Mouse (Mus musculus) midbrain, embryonic 15.5 days (tissue): ENCODE results near the gene S100a13. TPM values are rescaled to one million over a fixed set of nuclear protein-coding genes. Genes with fewer than 3 reads are reported as not detected.

Experiments
- ATAC-seq: fragments of 200-750 bp; cut with Nextera tagmentation; replicated peaks from 2 replicates; pipeline ENCODE4 v1.8.0; 2017; ENCODE audit warnings: moderate TSS enrichment
- H3K27ac ChIP-seq: fragments of 300-500 bp; sonication (generic); 2 replicates; pipeline ENCODE4 v1.5.1; 2015; ENCODE audit warnings: mild to moderate bottlenecking, inconsistent platforms
- H3K27me3 ChIP-seq: fragments of 300-500 bp; sonication (generic); replicated peaks from 2 replicates; pipeline ENCODE4 v1.6.1; 2015; ENCODE audit warnings: inconsistent platforms
- H3K36me3 ChIP-seq: fragments of 300-500 bp; sonication (generic); replicated peaks from 2 replicates; pipeline ENCODE4 v1.6.1; 2015; ENCODE audit warnings: inconsistent platforms
- H3K4me1 ChIP-seq: fragments of 300-500 bp; sonication (generic); 2 replicates; pipeline ENCODE4 v1.6.1; 2015; ENCODE audit warnings: inconsistent platforms
- H3K4me2 ChIP-seq: fragments of 300-500 bp; sonication (generic); 2 replicates; pipeline ENCODE4 v1.6.1; 2015; ENCODE audit warnings: inconsistent platforms, mild to moderate bottlenecking, moderate library complexity
- H3K4me3 ChIP-seq: fragments of 300-500 bp; sonication (generic); 2 replicates; pipeline ENCODE4 v1.5.1; 2015; ENCODE audit warnings: mild to moderate bottlenecking, inconsistent platforms
- H3K9ac ChIP-seq: fragments of 300-500 bp; sonication (generic); 2 replicates; pipeline ENCODE4 v1.6.1; 2015; ENCODE audit warnings: mild to moderate bottlenecking, inconsistent platforms
- H3K9me3 ChIP-seq: fragments of 300-500 bp; sonication (generic); 2 replicates; pipeline ENCODE4 v1.6.1; 2016; ENCODE audit warnings: inconsistent platforms
- WGBS: fragments of 180-500 bp; shearing (Covaris S2); methylation state at CpG from one replicate; pipeline ENCODE4 v1.1.7; 2015; ENCODE audit warnings: mixed read lengths; 5-methylcytosine and 5-hydroxymethylcytosine counted together
- polyA plus RNA-seq: library from polyadenylated mRNA; unstranded; fragments of >200 nt; fragmentation: Nextera tagmentation; extraction: Ambion mirVana; gene quantifications from 2 replicates; pipeline ENCODE4 v1.2.1, GENCODE M21; 2015

The S100a13 gene
- polyA plus RNA-seq, 1 experiment from 2014 or later: 7.0 TPM

DNA sequence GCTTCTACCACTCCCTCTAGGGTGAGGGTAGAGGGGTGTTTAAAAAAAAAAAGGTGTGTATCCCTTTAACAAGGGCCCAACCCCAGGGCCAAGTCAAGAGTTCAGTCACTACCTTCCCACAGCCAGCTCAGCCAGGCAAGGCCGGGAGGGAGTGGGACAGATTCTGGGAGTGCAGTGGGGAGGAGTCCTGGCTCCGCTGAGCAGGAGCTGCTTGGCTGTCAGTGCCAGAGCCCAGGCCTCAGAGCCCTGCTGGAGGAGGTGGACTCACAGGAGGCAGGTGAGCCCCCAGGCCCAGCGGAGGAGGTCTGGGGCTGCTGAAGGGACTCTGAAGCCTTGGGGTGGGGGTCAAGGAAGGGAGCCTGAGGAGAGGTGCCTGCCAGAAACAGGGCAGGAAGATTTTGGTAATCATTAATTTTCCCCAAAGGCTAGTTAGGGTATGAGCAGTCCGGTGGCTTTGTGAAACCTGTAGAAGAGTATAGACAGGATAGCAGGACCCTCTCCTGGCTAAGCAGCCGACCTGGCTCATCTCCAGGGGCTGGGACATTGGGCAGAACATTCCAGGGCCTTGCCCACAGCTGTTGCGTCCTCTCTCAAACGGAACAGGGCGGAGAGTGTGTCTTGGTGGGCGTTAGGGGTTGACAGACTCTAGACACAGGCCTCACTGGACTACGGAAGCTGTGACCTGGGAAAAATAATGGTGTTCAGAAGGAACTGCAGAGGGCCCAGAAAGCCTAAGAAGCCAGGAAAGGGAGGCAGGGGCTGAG, 23.1 kb downstream of the S100a13 start, which contains the start of gene S100a16:
Gene S100a16, plus strand, starts transcription at position 114 of the 764 bp plus-strand sequence.
- Histone ChIP-seq H3K4me1 (peaks cover 9% of the 10 kb centered on the region), H3K27ac (no peak within 1 kb of the TSS), H3K4me3 (no peak within 1 kb of the TSS), H3K4me2 (no peak within 1 kb of the TSS), H3K9ac (no peak within 1 kb of the TSS), H3K9me3 (no peaks in the 10 kb centered on the region), H3K27me3 (no peaks in the 10 kb centered on the region), H3K36me3 (no peaks in the 10 kb centered on the region)
- no peak for ATAC-seq
- 50% methylated on average over 10 of the region's 10 CpGs for WGBS

DNA sequence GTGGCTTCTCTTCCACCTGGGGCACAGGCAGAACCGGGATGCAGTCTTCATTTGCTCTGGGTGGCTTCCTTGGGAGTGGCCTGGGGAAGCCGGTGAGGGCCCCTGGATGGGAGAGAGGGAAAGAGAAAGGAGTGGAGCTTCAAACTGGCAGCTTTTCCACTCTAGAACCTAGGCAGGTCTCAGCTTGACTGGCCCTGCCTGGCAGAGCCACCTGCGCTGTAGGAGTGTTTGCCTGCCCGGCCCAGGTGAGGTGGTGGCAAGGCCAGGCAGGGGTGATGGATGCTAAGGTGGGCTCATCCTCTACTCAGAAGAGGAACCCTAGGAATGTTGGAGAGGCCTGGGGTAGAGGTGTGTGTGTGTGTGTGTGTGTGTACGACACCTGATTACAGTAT, 23.7 kb downstream of the S100a13 start:
- Histone ChIP-seq H3K9me3 (no peaks in the 10 kb centered on the region), H3K27ac (no peak overlapping the region), H3K4me1 (peaks cover 9% of the 10 kb centered on the region), H3K9ac (no peak overlapping the region), H3K27me3 (no peaks in the 10 kb centered on the region), H3K4me2 (no peak overlapping the region), H3K36me3 (no peaks in the 10 kb centered on the region), H3K4me3 (no peak overlapping the region)
- 87% methylated on average over 5 of the region's 5 CpGs for WGBS
- ATAC-seq: no peak

DNA sequence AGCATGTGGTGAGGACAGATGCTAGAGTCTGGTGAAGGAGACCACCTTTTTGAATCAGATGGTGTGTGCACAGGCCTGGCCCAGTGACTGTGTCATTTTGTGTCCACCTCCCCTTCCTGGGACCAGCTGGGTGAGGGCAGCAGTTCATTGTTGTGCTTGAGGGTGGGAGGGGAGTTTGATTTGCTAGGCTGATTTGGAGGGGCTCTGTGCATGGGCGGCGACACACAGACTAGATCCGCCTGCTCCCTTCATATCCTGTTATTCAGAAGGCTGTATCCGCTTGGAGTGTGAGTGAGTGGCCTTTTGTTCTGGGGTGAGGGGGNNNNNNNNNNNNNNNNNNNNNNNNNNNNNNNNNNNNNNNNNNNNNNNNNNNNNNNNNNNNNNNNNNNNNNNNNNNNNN, 26.7 kb downstream of the S100a13 start:
- no peaks in the 10 kb centered on the region for H3K36me3 ChIP-seq
- H3K9ac ChIP-seq: no peak overlapping the region
- H3K4me3 ChIP-seq: no peak overlapping the region
- WGBS: 16% methylated on average over 4 of the region's 4 CpGs
- peaks cover 9% of the 10 kb centered on the region for H3K4me1 ChIP-seq
- no peaks in the 10 kb centered on the region for H3K27me3 ChIP-seq
- no peak overlapping the region for H3K27ac ChIP-seq
- H3K9me3 ChIP-seq: no peaks in the 10 kb centered on the region
- ATAC-seq: peak; percentile 70
- no peak overlapping the region for H3K4me2 ChIP-seq

DNA sequence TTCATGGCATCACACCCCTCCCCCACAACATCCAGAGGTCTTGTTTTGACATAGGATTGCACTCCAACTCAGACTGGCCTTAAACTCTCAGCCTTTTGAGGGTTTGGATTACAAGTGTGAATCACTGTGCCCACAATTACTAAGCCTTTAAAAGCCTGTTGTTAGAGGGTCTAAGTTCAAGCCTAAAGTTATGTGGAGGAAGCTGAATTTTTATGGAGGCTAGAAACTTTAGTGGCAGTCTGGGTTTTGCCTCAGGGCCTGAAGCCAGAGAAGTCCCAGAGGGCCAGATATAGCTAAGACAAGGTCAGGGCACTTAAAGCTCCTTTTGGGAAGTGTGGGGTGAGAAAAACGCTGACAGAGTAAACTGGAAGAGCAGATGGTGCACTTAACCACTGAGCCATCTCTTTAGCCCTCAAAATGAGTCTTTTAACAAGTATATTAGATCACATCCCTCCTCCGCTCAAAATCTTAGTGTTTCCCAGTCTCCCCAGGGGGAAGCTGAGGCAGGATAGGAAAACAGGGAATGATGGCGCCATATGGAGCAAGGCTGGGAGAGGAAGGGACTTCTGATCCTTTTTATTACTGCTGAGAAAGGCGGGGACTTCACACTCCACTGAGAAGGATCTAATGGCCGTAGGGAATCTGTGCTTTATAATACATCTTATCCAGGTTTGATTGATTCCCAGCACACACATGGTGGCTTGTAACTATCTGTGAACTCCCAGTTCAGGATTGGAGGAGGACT, 35.6 kb downstream of the S100a13 start:
- H3K27me3 ChIP-seq: no peaks in the 10 kb centered on the region
- H3K4me1 ChIP-seq: no peaks in the 10 kb centered on the region
- no peak overlapping the region for H3K4me2 ChIP-seq
- H3K9me3 ChIP-seq: no peaks in the 10 kb centered on the region
- ATAC-seq: no peak
- H3K9ac ChIP-seq: no peak overlapping the region
- H3K36me3 ChIP-seq: no peaks in the 10 kb centered on the region
- no peak overlapping the region for H3K27ac ChIP-seq
- no peak overlapping the region for H3K4me3 ChIP-seq
- 59% methylated on average over 5 of the region's 5 CpGs for WGBS

DNA sequence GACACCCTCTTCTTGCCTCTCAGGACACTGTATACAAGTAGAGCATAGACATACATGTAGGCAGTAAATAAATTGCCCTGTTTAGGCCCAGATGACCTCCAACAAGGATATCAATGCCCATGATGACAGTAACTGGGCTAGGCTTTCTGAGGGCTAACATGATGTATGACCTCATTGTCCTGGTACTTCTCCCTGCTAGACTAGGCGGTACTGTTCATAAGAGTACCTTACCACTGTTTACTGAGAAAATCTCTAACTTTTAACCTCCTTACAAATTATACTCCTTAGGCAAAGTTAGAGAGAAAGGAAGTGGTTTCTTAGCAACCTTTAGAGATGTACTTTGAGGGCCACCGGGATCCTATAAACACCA, 36.2 kb downstream of the S100a13 start:
- Histone ChIP-seq H3K27ac (no peak overlapping the region), H3K4me3 (no peak overlapping the region), H3K36me3 (no peaks in the 10 kb centered on the region), H3K27me3 (no peaks in the 10 kb centered on the region), H3K4me1 (no peaks in the 10 kb centered on the region), H3K9me3 (no peaks in the 10 kb centered on the region), H3K9ac (no peak overlapping the region), H3K4me2 (no peak overlapping the region)
- WGBS: 92% methylated on average over 2 of the region's 2 CpGs
- ATAC-seq: no peak

DNA sequence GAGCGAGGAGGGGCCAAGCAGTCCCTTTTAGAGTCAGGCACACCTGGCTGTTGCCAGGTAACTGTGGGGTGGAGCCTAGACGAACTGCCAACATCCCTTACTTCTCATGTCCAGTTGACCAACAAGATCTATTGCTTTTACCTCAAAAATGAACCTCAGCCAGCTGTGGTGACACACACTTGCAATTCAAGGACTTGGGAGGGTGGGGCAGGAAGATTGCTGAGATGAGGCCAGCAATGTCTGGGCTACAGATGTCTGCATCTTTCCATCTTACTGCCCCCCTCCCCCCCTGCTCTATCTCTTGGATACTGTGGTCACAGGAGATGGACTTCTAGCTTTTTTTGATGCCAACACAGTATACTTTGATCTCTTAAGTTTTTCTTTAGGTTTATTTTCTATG, 38.0 kb downstream of the S100a13 start:
- Histone ChIP-seq H3K36me3 (no peaks in the 10 kb centered on the region), H3K4me3 (no peak overlapping the region), H3K4me2 (no peak overlapping the region), H3K4me1 (no peaks in the 10 kb centered on the region), H3K27me3 (no peaks in the 10 kb centered on the region), H3K27ac (no peak overlapping the region), H3K9ac (no peak overlapping the region), H3K9me3 (no peaks in the 10 kb centered on the region)
- WGBS: 73% methylated on average over 2 of the region's 2 CpGs
- no peak for ATAC-seq

- WGBS: 34% methylated on average over 5 of the region's 5 CpGs
- no peak overlapping the region for H3K9ac ChIP-seq
- H3K27me3 ChIP-seq: no peaks in the 10 kb centered on the region
- H3K4me3 ChIP-seq: no peak overlapping the region
- H3K4me2 ChIP-seq: no peak overlapping the region
- no peak overlapping the region for H3K27ac ChIP-seq
- H3K36me3 ChIP-seq: no peaks in the 10 kb centered on the region
- peak; percentile 80 for ATAC-seq
- H3K4me1 ChIP-seq: no peaks in the 10 kb centered on the region
- H3K9me3 ChIP-seq: no peaks in the 10 kb centered on the region
Observed at GRCm38 (mm10) chr3:90555954-90556353, 41.7 kb downstream of the S100a13 start.

- Histone ChIP-seq H3K4me3 (no peak within 1 kb of the TSS), H3K4me1 (no peaks in the 10 kb centered on the region), H3K9ac (no peak within 1 kb of the TSS), H3K27ac (no peak within 1 kb of the TSS), H3K4me2 (no peak within 1 kb of the TSS), H3K27me3 (no peaks in the 10 kb centered on the region), H3K9me3 (no peaks in the 10 kb centered on the region), H3K36me3 (no peaks in the 10 kb centered on the region)
- WGBS: 86% methylated on average over 6 of the region's 6 CpGs
- no peak for ATAC-seq
Observed at GRCm38 (mm10) chr3:90560008-90560628, 45.9 kb downstream of the S100a13 start, which contains the start of gene S100a3. S100a3 (plus strand) TSS chr3:90560578.

Other genes starting within 250 kb of the S100a13 start
- 7.4 and 11.2 TPM in 2 replicates for gene Dennd4b, start 249.2 kb upstream of the S100a13 start, polyA plus RNA-seq
- gene Gatad2b, start 221.3 kb upstream of the S100a13 start, polyA plus RNA-seq: 13.2 and 14.5 TPM in 2 replicates
- gene Slc27a3, start 124.5 kb upstream of the S100a13 start, polyA plus RNA-seq: 35.1 and 38.6 TPM in 2 replicates
- gene Ints3, start 80.8 kb upstream of the S100a13 start, polyA plus RNA-seq: 37.8 and 39.2 TPM in 2 replicates
- 2.7 and 3.0 TPM in 2 replicates for gene Npr1, start 48.6 kb upstream of the S100a13 start, polyA plus RNA-seq
- gene Ilf2, start 38.3 kb upstream of the S100a13 start, polyA plus RNA-seq: 263 and 264 TPM in 2 replicates
- 83.4 and 89.2 TPM in 2 replicates for gene Snapin, start 23.4 kb upstream of the S100a13 start, polyA plus RNA-seq
- 184 and 185 TPM in 2 replicates for gene Chtop, start 4.9 kb upstream of the S100a13 start, polyA plus RNA-seq
- gene S100a1, start within 50 bp of the S100a13 start, polyA plus RNA-seq: 11.5 and 13.4 TPM in 2 replicates
- 0.40 TPM in 1 of 2 replicates, not detected in the other for gene S100a14, start 12.4 kb downstream of the S100a13 start, polyA plus RNA-seq
- 32.3 and 35.2 TPM in 2 replicates for gene S100a16, start 22.8 kb downstream of the S100a13 start, polyA plus RNA-seq
- 0.19 TPM in 1 of 2 replicates, not detected in the other for gene S100a3, start 46.1 kb downstream of the S100a13 start, polyA plus RNA-seq
- gene S100a2, start 75.8 kb downstream of the S100a13 start, polyA plus RNA-seq: not detected in 2 replicates
- gene Gm42674, start 87.5 kb downstream of the S100a13 start, polyA plus RNA-seq: not detected in 2 replicates
- 0.52 and 0.78 TPM in 2 replicates for gene S100a4, start 89.3 kb downstream of the S100a13 start, polyA plus RNA-seq
- not detected in 2 replicates for gene S100a5, start 94.1 kb downstream of the S100a13 start, polyA plus RNA-seq
- gene S100a6, start 98.4 kb downstream of the S100a13 start, polyA plus RNA-seq: 18.4 and 25.6 TPM in 2 replicates
- gene S100a7a, start 139.6 kb downstream of the S100a13 start, polyA plus RNA-seq: not detected in 2 replicates
- gene S100a8, start 154.5 kb downstream of the S100a13 start, polyA plus RNA-seq: 1.7 and 14.5 TPM in 2 replicates
- 2.1 and 11.5 TPM in 2 replicates for gene S100a9, start 181.3 kb downstream of the S100a13 start, polyA plus RNA-seq
- not detected in 2 replicates for gene Pglyrp4, start 212.5 kb downstream of the S100a13 start, polyA plus RNA-seq